Mouse (Mus musculus): ENCODE results near the gene Rundc3a.
"Not testable (repeated sequence)": the region's sequence is repeated elsewhere in the genome, so short reads cannot be mapped to it uniquely, and the experiment has no call there.

Rundc3a gene

GRCm38 (mm10) chr11:102393238-102393634 is at the start of gene Rundc3a:
Rundc3a (plus strand) TSS chr11:102393403.
- DNase-seq (ENCODE audit: low spot score): peak; percentile 65

- no peak for DNase-seq (ENCODE audit: low spot score)
These were observed 48.7 kb upstream of the Rundc3a start for GRCm38 (mm10) chr11:102344458-102344857.

GRCm38 (mm10) chr11:102346926-102347325 is 46.3 kb upstream of the Rundc3a start:
- no peak for DNase-seq (ENCODE audit: low spot score)

- DNase-seq (ENCODE audit: low spot score): no peak
These were observed 45.5 kb upstream of the Rundc3a start for GRCm38 (mm10) chr11:102347683-102348082.

- no peak for DNase-seq (ENCODE audit: low spot score)
These were observed 45.1 kb upstream of the Rundc3a start for GRCm38 (mm10) chr11:102348101-102348585.

GRCm38 (mm10) chr11:102348771-102349170 is 44.4 kb upstream of the Rundc3a start:
- no peak for DNase-seq (ENCODE audit: low spot score)

GRCm38 (mm10) chr11:102349189-102349954 is 43.8 kb upstream of the Rundc3a start:
- no peak for DNase-seq (ENCODE audit: low spot score)

GRCm38 (mm10) chr11:102350416-102350815 is 42.8 kb upstream of the Rundc3a start:
- DNase-seq (ENCODE audit: low spot score): no peak

GRCm38 (mm10) chr11:102350981-102351523 is 42.2 kb upstream of the Rundc3a start:
- no peak for DNase-seq (ENCODE audit: low spot score)

GRCm38 (mm10) chr11:102352378-102352777 is 40.8 kb upstream of the Rundc3a start:
- DNase-seq (ENCODE audit: low spot score): no peak

GRCm38 (mm10) chr11:102353021-102353431 is 40.2 kb upstream of the Rundc3a start:
- no peak for DNase-seq (ENCODE audit: low spot score)

- no peak for DNase-seq (ENCODE audit: low spot score)
These were observed 37.7 kb upstream of the Rundc3a start for GRCm38 (mm10) chr11:102355501-102355900.

GRCm38 (mm10) chr11:102356190-102356589 is 37.0 kb upstream of the Rundc3a start:
- DNase-seq (ENCODE audit: low spot score): no peak

- no peak for DNase-seq (ENCODE audit: low spot score)
These were observed 36.4 kb upstream of the Rundc3a start for GRCm38 (mm10) chr11:102356636-102357350.

- DNase-seq (ENCODE audit: low spot score): no peak
These were observed 34.8 kb upstream of the Rundc3a start for GRCm38 (mm10) chr11:102358365-102358764.

GRCm38 (mm10) chr11:102361776-102362495 is 31.3 kb upstream of the Rundc3a start:
- DNase-seq (ENCODE audit: low spot score): no peak

GRCm38 (mm10) chr11:102363623-102364022 is 29.6 kb upstream of the Rundc3a start:
- DNase-seq (ENCODE audit: low spot score): no peak

GRCm38 (mm10) chr11:102364570-102365371 is 28.4 kb upstream of the Rundc3a start:
- no peak for DNase-seq (ENCODE audit: low spot score)

- no peak for DNase-seq (ENCODE audit: low spot score)
These were observed 27.5 kb upstream of the Rundc3a start for GRCm38 (mm10) chr11:102365699-102366098.

- not testable (repeated sequence) for DNase-seq (ENCODE audit: low spot score)
These were observed 27.1 kb upstream of the Rundc3a start, which contains the start of gene Slc4a1 for GRCm38 (mm10) chr11:102366103-102366502. Slc4a1 (minus strand) TSS chr11:102366203.

All from lung, postnatal 25 days (tissue).